Mouse (Mus musculus) midbrain, postnatal 0 days (tissue): ENCODE measurements around the gene Gpatch4. TPM values are rescaled to one million over a fixed set of nuclear protein-coding genes. Genes with fewer than 3 reads are reported as not detected.

Experiments used
- ATAC-seq: fragments of 200-750 bp; cut with Nextera tagmentation; 2 replicates; pipeline ENCODE4 v1.8.0; 2017; ENCODE audit warnings: moderate number of reproducible peaks, mild to moderate bottlenecking, moderate TSS enrichment, moderate library complexity; ENCODE audit not compliant: low FRiP score
- DNase-seq: peaks from one replicate; pipeline ENCODE4 v3.0.0-alpha.2; 2015; ENCODE audit warnings: low spot score
- H3K27ac ChIP-seq: fragments of 300-500 bp; sonication (generic); 2 replicates; pipeline ENCODE4 v1.5.1; 2014; ENCODE audit warnings: low read depth, mild to moderate bottlenecking, low read length, mixed read lengths
- H3K27me3 ChIP-seq: fragments of 300-500 bp; sonication (generic); 2 replicates; pipeline ENCODE4 v1.6.1; 2014; ENCODE audit warnings: low read length, control low read depth, mixed read lengths; ENCODE audit not compliant: insufficient read depth
- H3K36me3 ChIP-seq: fragments of 300-500 bp; sonication (generic); 2 replicates; pipeline ENCODE4 v1.6.1; 2014; ENCODE audit warnings: low read length, control low read depth, mixed read lengths; ENCODE audit not compliant: insufficient read depth
- H3K4me1 ChIP-seq: fragments of 300-500 bp; sonication (generic); 2 replicates; pipeline ENCODE4 v1.6.1; 2014; ENCODE audit warnings: mild to moderate bottlenecking, control low read depth, antibody characterized with exemption, low read length, mixed read lengths; ENCODE audit not compliant: insufficient read depth
- H3K4me2 ChIP-seq: fragments of 300-500 bp; sonication (generic); 2 replicates; pipeline ENCODE4 v1.6.1; 2014; ENCODE audit warnings: low read depth, mild to moderate bottlenecking, low read length, mixed read lengths; ENCODE audit not compliant: poor library complexity, severe bottlenecking
- H3K4me3 ChIP-seq: fragments of 300-500 bp; sonication (generic); 2 replicates; pipeline ENCODE4 v1.5.1; 2014; ENCODE audit warnings: low read depth, mild to moderate bottlenecking, low read length, moderate library complexity
- H3K9ac ChIP-seq: fragments of 300-500 bp; sonication (generic); replicated peaks from 2 replicates; pipeline ENCODE4 v1.6.1; 2014; ENCODE audit warnings: mild to moderate bottlenecking, low read length, moderate library complexity, mixed read lengths; ENCODE audit not compliant: poor library complexity, severe bottlenecking
- H3K9me3 ChIP-seq: fragments of 300-500 bp; sonication (generic); 2 replicates; pipeline ENCODE4 v1.6.1; 2016; ENCODE audit warnings: low read length, control low read depth
- CTCF ChIP-seq: IDR thresholded peaks from 2 replicates; pipeline ENCODE4 v1.5.1; 2016; ENCODE audit warnings: antibody characterized with exemption, mild to moderate bottlenecking
- WGBS: fragments of 180-500 bp; shearing (Covaris S2); extraction: QIAGEN DNeasy Blood & Tissue Kit; methylation state at CpG from one replicate; pipeline ENCODE4 v1.1.7; 2014; 5-methylcytosine and 5-hydroxymethylcytosine counted together
- polyA plus RNA-seq: library from polyadenylated mRNA; unstranded; fragments of >200 nt; fragmentation: Nextera tagmentation; extraction: Ambion mirVana; gene quantifications from 2 replicates; pipeline ENCODE4 v1.2.1, GENCODE M21; 2015
- total RNA-seq: library from RNA; depleted of rRNA; stranded (reverse); fragments of >200 nt; gene quantifications from 2 replicates; pipeline ENCODE4 v1.2.3, GENCODE M21; 2014

Gpatch4 gene
- total and polyA plus RNA-seq, 2 experiments from 2014 or later, result 7.8 to 35.7 TPM

DNA sequence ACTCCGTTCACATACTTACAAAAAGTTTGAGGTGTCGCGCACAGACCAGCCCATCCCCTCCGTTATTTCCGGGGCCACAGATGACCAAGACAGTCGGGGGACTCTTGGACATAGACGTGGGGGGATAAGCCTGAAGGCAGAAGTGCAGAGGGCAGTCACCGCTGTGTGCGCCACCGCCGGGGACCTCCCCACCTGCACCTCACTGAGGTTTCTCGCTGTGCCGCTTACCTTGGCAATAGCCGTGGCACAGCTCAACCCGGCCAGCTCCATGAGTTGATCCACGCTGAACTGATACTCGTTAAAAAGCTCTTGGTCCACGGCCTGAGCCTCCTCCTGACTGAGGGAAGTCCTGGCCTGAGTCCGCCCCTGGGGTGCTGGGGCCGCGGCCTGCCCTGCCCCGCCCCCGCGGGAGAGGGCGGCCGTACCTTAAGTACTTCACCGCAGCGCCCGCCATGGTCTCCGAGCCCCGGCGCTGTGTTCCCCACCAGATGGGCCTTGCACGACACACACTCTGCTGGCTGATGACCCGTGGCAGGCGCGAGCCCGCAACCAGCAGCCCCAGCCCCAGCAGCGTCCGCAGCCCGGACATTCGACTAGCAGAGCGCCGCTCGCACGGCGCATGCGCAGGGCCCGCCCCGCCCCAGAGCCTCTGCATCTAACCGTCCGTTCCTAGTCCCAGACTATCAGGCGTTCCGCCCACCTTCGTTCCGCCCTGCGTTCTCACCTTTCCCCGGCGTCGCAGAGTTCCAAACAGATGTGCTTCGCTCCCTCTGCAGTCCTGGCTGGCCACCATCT is 15.2 kb downstream of the Gpatch4 start, which contains the start of gene Naxe:
Gene Naxe (minus strand): TSS at position 594 of the 795 bp plus-strand sequence.
- peak; percentile 91 for ATAC-seq
- H3K36me3 ChIP-seq, result peaks cover 16% of the 10 kb centered on the region
- no peaks in the 10 kb centered on the region for H3K27me3 ChIP-seq
- H3K4me1 ChIP-seq, result peaks cover 7% of the 10 kb centered on the region; the same call in 1 of the 2 replicates
- DNase-seq, result peak; percentile 94
- under 1% methylated on average over 59 of the region's 60 CpGs for WGBS
- H3K9ac ChIP-seq, result peak within 1 kb of the TSS; percentile 86
- peak within 1 kb of the TSS; percentile 67 for H3K27ac ChIP-seq
- no peak for TF ChIP-seq CTCF
- H3K4me3 ChIP-seq, result peak within 1 kb of the TSS; percentile 96
- H3K9me3 ChIP-seq, result no peaks in the 10 kb centered on the region
- peak within 1 kb of the TSS; percentile 85 for H3K4me2 ChIP-seq

DNA sequence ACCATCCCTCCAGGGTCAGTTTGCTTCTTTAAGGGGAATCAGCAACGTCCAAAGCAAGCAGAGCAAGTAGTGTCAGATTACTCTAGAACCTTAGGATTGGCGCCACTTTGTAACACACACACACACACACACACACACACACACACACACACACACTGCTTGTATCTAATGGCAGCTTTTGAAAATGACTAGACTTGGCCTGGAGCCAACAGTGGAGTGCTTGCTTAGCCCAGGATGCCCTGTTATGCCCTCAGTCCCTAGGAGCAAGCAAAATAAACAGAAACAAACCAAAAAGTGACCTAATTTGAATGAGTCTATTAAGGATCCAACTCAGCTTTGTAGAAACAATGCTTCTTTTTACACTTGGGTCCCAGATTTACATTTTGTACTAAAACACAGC is 25.5 kb downstream of the Gpatch4 start:
- H3K9ac ChIP-seq, result no peak overlapping the region
- no peaks in the 10 kb centered on the region for H3K36me3 ChIP-seq
- H3K9me3 ChIP-seq, result no peaks in the 10 kb centered on the region
- ATAC-seq (no peak), DNase-seq (peak; percentile 32)
- 24% methylated on average over 2 of the region's 2 CpGs for WGBS
- no peak overlapping the region for H3K4me2 ChIP-seq
- TF ChIP-seq CTCF, result no peak
- no peak overlapping the region for H3K4me3 ChIP-seq
- H3K4me1 ChIP-seq, result no peaks in the 10 kb centered on the region
- H3K27ac ChIP-seq, result no peak overlapping the region
- H3K27me3 ChIP-seq, result no peaks in the 10 kb centered on the region

DNA sequence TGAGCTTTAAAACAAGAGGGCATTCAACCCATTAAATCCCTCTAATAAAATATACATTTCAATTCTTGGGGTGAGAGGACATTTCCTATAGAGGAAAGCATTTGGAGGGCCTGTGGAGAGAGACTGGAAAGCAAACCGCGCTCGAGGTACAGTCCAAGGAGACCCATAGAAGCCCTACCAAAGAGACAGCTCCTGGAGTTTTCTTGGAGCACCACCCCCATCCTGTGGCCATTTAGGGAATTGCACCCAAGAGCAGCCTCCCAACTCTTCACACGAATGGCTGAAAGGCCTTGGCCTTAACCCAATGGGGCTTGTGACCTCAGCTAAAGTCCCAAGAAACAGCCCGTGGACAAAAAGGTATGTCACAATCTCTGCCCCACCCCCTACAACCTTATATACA is 28.9 kb downstream of the Gpatch4 start:
- ATAC-seq, result peak; percentile 76
- 3% methylated on average over 5 of the region's 5 CpGs for WGBS
- TF ChIP-seq CTCF, result peak; percentile 97

DNA sequence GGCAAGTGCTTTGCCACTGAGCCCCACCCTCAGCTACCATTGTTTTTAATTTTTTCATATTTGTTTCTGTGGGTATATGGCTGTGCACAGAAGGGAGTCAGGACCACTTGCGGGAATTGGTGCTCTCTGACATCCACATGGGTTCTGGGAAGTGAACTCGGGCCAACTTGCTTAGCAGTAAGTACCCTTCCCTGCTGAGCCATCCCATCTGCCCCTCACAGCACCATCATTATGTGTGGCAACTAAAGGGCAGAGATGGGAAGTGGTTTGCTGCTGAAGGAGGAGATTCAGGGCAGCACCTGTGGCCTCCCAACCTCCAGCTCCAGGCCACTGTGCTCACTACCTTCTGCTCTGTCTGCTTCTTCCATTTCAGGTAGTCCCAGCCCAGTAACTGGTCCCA is 30.7 kb downstream of the Gpatch4 start:
- H3K27ac ChIP-seq, result no peak overlapping the region
- WGBS, result 76% methylated on average over 2 of the region's 2 CpGs
- no peaks in the 10 kb centered on the region for H3K4me1 ChIP-seq
- no peak for DNase-seq
- no peaks in the 10 kb centered on the region for H3K9me3 ChIP-seq
- TF ChIP-seq CTCF, result no peak
- H3K4me3 ChIP-seq, result no peak overlapping the region
- H3K9ac ChIP-seq, result no peak overlapping the region
- ATAC-seq, result no peak
- no peak overlapping the region for H3K4me2 ChIP-seq
- no peaks in the 10 kb centered on the region for H3K36me3 ChIP-seq
- no peaks in the 10 kb centered on the region for H3K27me3 ChIP-seq

More for the DNA sequence above, 28.9 kb downstream of the Gpatch4 start:
- Histone ChIP-seq H3K4me2 (no peak overlapping the region), H3K9me3 (no peaks in the 10 kb centered on the region), H3K9ac (no peak overlapping the region), H3K27ac (no peak overlapping the region), H3K4me1 (no peaks in the 10 kb centered on the region), H3K27me3 (no peaks in the 10 kb centered on the region), H3K4me3 (no peak overlapping the region), H3K36me3 (no peaks in the 10 kb centered on the region)
- DNase-seq, result peak; percentile 86

DNA sequence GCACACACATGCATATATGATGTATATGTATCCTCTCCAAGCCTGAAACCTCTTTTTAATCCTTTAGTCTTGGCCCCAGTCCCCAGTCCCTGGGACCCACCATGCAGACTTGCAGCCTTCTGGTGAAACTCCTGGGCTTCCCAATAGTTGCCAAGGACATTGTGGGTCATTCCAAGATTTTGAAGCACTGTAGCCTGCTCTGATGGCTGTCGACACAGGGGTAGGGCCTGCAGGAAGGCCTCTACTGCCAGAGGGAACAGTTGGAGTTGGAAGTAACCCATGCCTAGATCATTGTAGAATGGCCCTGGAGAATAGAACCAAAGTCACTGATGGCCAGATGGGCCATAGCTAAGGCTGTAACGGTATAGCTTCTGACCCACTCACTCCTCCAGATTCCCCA is 31.4 kb downstream of the Gpatch4 start:
- no peak for TF ChIP-seq CTCF
- WGBS, result 67% methylated on average over 2 of the region's 2 CpGs
- H3K4me3 ChIP-seq, result no peak overlapping the region
- H3K9me3 ChIP-seq, result no peaks in the 10 kb centered on the region
- H3K27ac ChIP-seq, result no peak overlapping the region
- DNase-seq (no peak), ATAC-seq (no peak)
- H3K9ac ChIP-seq, result no peak overlapping the region
- H3K4me1 ChIP-seq, result no peaks in the 10 kb centered on the region
- H3K27me3 ChIP-seq, result no peaks in the 10 kb centered on the region
- H3K36me3 ChIP-seq, result no peaks in the 10 kb centered on the region
- no peak overlapping the region for H3K4me2 ChIP-seq

DNA sequence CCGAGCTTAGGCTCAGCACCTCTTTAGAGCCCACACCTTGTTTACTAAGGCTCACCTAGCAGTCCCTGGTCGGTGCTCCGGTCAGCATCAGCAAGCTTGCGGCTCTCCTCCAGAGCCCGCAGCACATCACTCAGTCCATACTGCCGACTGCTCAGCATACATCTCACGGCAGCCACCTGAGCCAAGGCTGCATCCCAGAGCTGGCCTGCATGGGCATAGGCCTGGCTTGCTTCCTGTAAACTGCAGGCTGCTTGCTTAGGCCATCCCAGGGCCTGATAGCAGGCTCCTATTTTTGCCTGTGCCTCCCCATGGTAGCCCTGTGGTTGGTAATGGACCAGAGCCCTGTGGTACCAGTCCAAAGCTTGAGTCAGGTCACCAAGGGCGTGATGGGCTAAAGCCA is 31.9 kb downstream of the Gpatch4 start:
- WGBS, result 76% methylated on average over 8 of the region's 8 CpGs
- no peaks in the 10 kb centered on the region for H3K27me3 ChIP-seq
- H3K4me1 ChIP-seq, result no peaks in the 10 kb centered on the region
- no peak overlapping the region for H3K27ac ChIP-seq
- TF ChIP-seq CTCF, result no peak
- no peak overlapping the region for H3K4me2 ChIP-seq
- H3K36me3 ChIP-seq, result no peaks in the 10 kb centered on the region
- DNase-seq, result no peak
- ATAC-seq, result no peak
- H3K4me3 ChIP-seq, result no peak overlapping the region
- no peak overlapping the region for H3K9ac ChIP-seq
- no peaks in the 10 kb centered on the region for H3K9me3 ChIP-seq
